Mouse (Mus musculus) liver, embryonic 12.5 days (tissue): ENCODE measurements at regions not wholly inside any gene's neighbourhood (a gene's known extent, or its start where the extent isn't known, plus 50 kb on each side); places are given as distances from the start of the nearest gene placed in this dataset.

Source experiments
- ATAC-seq: fragments of 200-750 bp; cut with Nextera tagmentation; 2 replicates; pipeline ENCODE4 v1.8.0; 2017; ENCODE audit warnings: moderate number of reproducible peaks, mild to moderate bottlenecking, moderate library complexity
- H3K27ac ChIP-seq: fragments of 300-500 bp; sonication (generic); 2 replicates; pipeline ENCODE4 v1.5.1; 2016; ENCODE audit warnings: mild to moderate bottlenecking
- H3K27me3 ChIP-seq: fragments of 300-500 bp; sonication (generic); replicated peaks from 2 replicates; pipeline ENCODE4 v1.6.1; 2016; ENCODE audit warnings: mild to moderate bottlenecking, moderate library complexity
- H3K36me3 ChIP-seq: fragments of 300-500 bp; sonication (generic); 2 replicates; pipeline ENCODE4 v1.6.1; 2016; ENCODE audit warnings: mild to moderate bottlenecking, moderate library complexity
- H3K4me1 ChIP-seq: fragments of 300-500 bp; sonication (generic); 2 replicates; pipeline ENCODE4 v1.6.1; 2016
- H3K4me2 ChIP-seq: fragments of 300-500 bp; sonication (generic); 2 replicates; pipeline ENCODE4 v1.6.1; 2016; ENCODE audit warnings: mild to moderate bottlenecking, moderate library complexity
- H3K4me3 ChIP-seq: fragments of 300-500 bp; sonication (generic); 2 replicates; pipeline ENCODE4 v1.5.1; 2016; ENCODE audit warnings: mild to moderate bottlenecking, moderate library complexity
- H3K9ac ChIP-seq: fragments of 300-500 bp; sonication (generic); 2 replicates; pipeline ENCODE4 v1.6.1; 2016; ENCODE audit warnings: mild to moderate bottlenecking, moderate library complexity
- H3K9me3 ChIP-seq: fragments of 300-500 bp; sonication (generic); replicated peaks from 2 replicates; pipeline ENCODE4 v1.6.1; 2016; ENCODE audit warnings: mild to moderate bottlenecking, moderate library complexity
- WGBS: fragments of 180-500 bp; shearing (Covaris S2); methylation state at CpG from one replicate; pipeline ENCODE4 v1.1.7; 2016; ENCODE audit not compliant: insufficient replicate concordance; 5-methylcytosine and 5-hydroxymethylcytosine counted together

DNA sequence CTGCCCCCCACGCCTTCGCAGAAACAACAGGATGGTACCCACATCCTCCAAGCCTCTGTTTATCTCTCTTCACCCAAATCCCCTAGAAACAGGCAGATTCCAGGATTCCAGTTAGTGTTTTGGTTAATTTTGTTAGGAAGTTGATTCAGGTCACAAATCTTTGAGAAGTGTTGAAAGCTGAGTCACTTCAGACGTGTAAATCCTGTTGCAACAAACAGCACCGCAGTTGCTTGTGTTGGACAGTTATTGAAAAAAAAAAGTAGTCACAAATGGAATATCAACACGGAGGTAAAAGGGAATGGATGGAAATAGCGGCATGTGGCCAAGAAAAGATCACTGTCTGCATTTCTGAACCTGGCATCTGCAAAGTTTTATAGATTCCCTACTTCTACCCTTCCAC is 831.0 kb downstream of the Kcnj2 start:
- no peaks in the 10 kb centered on the region for H3K9me3 ChIP-seq
- ATAC-seq: no peak
- no peaks in the 10 kb centered on the region for H3K4me1 ChIP-seq
- H3K36me3 ChIP-seq: no peaks in the 10 kb centered on the region
- H3K27ac ChIP-seq: no peak overlapping the region
- H3K9ac ChIP-seq: no peak overlapping the region
- H3K27me3 ChIP-seq: no peaks in the 10 kb centered on the region
- 66% methylated on average over 6 of the region's 6 CpGs for WGBS
- H3K4me3 ChIP-seq: no peak overlapping the region
- no peak overlapping the region for H3K4me2 ChIP-seq

DNA sequence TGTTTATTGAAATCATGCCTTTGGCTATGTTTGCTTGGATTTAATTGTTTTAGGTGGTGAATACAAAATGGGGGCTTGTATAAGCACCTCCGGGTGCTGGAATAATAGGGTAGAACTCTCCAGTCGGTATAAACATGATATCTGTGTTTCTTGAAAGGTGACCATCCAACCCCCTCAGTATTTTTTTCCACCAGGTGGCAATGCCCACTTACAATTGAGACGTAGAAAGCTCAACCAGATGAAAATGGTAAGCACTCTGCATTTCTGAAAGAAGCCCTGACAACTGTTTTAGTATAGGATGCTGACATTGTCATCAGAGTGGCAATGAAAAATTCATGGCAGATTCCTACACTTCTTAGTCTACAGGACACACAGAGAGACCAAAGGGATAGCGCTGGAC is 838.1 kb downstream of the Kcnj2 start:
- WGBS: 58% methylated on average over 4 of the region's 4 CpGs
- Histone ChIP-seq H3K9ac (no peak overlapping the region), H3K27ac (no peak overlapping the region), H3K4me3 (no peak overlapping the region), H3K4me1 (no peaks in the 10 kb centered on the region), H3K9me3 (no peaks in the 10 kb centered on the region), H3K4me2 (no peak overlapping the region), H3K36me3 (no peaks in the 10 kb centered on the region), H3K27me3 (no peaks in the 10 kb centered on the region)
- no peak for ATAC-seq

DNA sequence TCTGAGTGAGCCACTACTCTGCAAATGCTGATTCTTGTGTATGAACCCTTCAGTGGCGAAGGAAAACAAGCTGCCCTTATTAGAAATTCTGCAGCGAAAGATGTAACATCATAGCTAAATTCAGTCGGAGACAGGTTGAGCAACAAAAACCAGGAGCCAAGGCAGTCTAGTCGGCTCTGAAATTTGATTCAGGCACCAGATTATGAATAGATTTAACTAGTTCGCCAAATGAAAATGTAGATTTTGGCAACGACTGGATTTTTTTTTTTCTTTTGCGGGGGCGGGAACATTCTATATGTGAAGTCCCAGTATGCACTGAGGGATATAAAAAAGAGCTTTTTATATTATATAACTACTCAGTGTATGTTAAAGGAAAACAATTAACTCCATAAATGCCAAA is 847.9 kb downstream of the Kcnj2 start:
- Histone ChIP-seq H3K9me3 (no peaks in the 10 kb centered on the region), H3K27me3 (no peaks in the 10 kb centered on the region), H3K4me2 (no peak overlapping the region), H3K27ac (no peak overlapping the region), H3K4me3 (no peak overlapping the region), H3K9ac (no peak overlapping the region), H3K4me1 (no peaks in the 10 kb centered on the region), H3K36me3 (no peaks in the 10 kb centered on the region)
- no peak for ATAC-seq
- WGBS: 66% methylated on average over 8 of the region's 8 CpGs

DNA sequence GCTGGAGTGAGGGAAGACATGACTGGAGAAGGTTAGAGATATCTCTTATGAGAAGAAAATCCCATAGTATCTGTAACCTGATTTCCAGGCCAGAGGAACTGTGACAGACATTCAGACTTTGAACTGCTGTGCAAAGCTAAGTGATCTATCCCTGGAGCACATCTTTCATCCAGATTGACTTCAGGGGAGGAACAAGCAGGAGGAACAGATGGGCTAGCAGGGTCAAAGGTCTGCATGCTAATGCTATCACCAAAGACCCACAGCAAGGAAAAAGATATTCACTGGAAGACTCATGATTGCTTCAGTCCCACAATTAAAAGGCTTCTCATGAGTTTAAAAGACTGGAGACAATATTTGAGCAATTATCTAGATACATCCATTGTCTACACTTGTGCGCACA is 855.7 kb upstream of the Sox9 start:
- no peak for ATAC-seq
- H3K4me1 ChIP-seq: no peaks in the 10 kb centered on the region

DNA sequence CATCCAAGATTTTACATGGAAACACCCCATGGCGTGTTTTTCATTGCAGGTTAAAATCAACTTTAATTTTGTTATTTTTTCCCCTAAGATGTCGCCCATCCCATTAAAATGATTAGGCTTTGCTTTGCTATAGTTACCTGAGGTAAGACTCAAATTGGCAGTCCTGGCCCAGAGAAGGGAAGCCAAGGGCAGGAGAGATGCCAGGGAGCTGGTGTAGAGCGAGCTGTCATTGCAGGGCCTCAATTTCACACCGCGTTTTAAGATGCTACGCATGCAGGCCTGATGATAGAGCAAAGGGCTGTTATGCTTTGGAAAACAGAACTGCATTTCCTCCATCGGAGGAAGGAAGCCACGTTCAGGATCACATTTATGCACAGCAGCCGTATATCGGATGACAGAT is 852.7 kb upstream of the Sox9 start:
- no peak for ATAC-seq
- 76% methylated on average over 10 of the region's 10 CpGs for WGBS

More for the DNA sequence above, 855.7 kb upstream of the Sox9 start:
- no peak overlapping the region for H3K9ac ChIP-seq
- H3K27ac ChIP-seq: no peak overlapping the region
- no peak overlapping the region for H3K4me3 ChIP-seq
- H3K36me3 ChIP-seq: no peaks in the 10 kb centered on the region
- H3K27me3 ChIP-seq: no peaks in the 10 kb centered on the region
- WGBS: 84% methylated on average over 1 of the region's 1 CpGs
- H3K9me3 ChIP-seq: no peaks in the 10 kb centered on the region
- no peak overlapping the region for H3K4me2 ChIP-seq

DNA sequence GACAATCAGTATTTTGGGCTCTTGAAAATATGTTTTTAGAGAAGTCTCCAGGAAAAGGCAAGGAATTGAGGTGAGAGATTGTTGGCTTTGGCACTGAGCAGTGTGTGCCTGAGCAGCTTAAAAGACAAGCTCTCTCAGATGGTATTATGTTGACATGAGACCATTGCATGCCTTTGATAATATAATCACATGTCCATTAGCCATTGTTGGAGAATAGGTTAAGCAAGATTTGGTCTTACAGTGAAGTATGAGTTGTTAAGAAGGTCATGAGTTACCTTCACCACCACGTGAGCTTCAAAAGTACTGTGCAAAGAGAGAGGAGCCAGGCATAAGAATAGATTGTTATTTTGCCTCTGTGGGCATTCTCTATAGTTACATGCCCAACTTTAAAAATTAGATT is 850.0 kb upstream of the Sox9 start:
- no peak overlapping the region for H3K4me2 ChIP-seq
- 62% methylated on average over 1 of the region's 1 CpGs for WGBS

More for the DNA sequence above, 852.7 kb upstream of the Sox9 start:
- Histone ChIP-seq H3K4me2 (no peak overlapping the region), H3K9ac (no peak overlapping the region), H3K36me3 (no peaks in the 10 kb centered on the region), H3K9me3 (no peaks in the 10 kb centered on the region), H3K4me1 (no peaks in the 10 kb centered on the region), H3K27ac (no peak overlapping the region), H3K4me3 (no peak overlapping the region), H3K27me3 (no peaks in the 10 kb centered on the region)

DNA sequence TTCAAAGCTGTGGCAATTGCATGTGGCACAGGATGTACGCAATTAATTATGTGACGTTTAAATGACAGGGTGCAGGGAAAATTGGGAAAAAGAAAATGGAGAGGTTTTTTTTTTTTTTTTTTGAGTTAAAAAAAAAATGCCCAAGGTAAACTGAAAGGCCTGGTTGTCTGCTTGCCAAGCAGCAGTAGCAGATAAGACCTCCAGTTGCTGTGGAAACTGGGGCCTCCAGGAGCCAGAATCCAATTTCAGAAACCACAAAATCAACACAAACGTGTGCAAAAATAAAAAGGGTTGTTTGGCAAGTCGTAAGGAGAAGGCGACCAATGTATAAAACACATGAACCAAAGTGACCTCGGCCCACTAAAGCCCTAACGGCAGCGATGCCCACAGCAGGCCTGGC is 837.7 kb upstream of the Sox9 start:
- Histone ChIP-seq H3K27ac (no peak overlapping the region), H3K4me2 (no peak overlapping the region), H3K9me3 (no peaks in the 10 kb centered on the region), H3K27me3 (no peaks in the 10 kb centered on the region), H3K9ac (no peak overlapping the region), H3K4me1 (0 out of 2 replicates have a peak, but pooled peaks cover 3% of the 10 kb centered on the region), H3K36me3 (no peaks in the 10 kb centered on the region), H3K4me3 (no peak overlapping the region)
- ATAC-seq: no peak
- WGBS: 66% methylated on average over 8 of the region's 8 CpGs

More for the DNA sequence above, 850.0 kb upstream of the Sox9 start:
- Histone ChIP-seq H3K27ac (no peak overlapping the region), H3K36me3 (no peaks in the 10 kb centered on the region), H3K9ac (no peak overlapping the region), H3K4me3 (no peak overlapping the region), H3K27me3 (no peaks in the 10 kb centered on the region), H3K4me1 (no peaks in the 10 kb centered on the region), H3K9me3 (no peaks in the 10 kb centered on the region)
- no peak for ATAC-seq

DNA sequence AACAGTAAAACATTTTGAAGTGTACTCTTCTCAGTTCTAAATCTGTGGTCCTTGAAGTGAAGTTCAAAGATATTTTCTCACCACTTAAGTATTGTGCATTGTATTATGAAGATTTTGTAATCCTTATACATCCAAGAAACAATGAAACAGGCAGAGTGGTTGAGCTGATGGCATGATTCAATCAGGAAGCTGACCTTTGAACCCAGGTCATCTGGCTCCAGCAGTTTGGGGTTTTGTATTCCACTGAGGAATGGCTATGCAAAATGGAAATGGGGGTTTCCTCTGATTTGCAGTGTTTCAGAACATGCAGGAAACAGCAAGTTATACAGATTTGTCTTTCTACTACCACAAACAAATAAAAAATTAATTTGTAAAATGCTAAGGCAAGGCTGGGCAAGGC is 836.2 kb upstream of the Sox9 start:
- ATAC-seq: no peak
- H3K4me1 ChIP-seq: 0 out of 2 replicates have a peak, but pooled peaks cover 3% of the 10 kb centered on the region

DNA sequence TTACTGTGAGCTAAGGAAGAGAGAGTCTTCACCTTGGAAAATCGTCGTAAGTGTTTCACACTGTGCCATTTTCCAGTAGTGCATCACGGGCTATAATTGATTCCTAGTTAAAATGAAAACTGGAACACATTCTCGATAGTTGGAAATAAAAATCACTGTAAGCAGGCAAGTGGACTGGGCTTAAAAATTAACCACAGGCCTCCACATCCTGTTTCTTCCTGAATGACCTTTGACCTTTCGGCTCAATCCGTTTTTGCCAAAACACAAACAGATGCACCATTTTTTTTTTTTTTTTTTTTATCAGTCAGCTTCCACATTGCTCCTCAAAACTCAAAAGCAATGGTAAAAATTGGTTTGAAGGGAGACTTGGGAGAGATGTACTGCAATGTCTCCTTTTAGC is 834.4 kb upstream of the Sox9 start:
- H3K27me3 ChIP-seq: no peaks in the 10 kb centered on the region
- 58% methylated on average over 6 of the region's 6 CpGs for WGBS
- H3K4me1 ChIP-seq: 0 out of 2 replicates have a peak, but pooled peaks cover 3% of the 10 kb centered on the region
- no peak overlapping the region for H3K9ac ChIP-seq
- H3K36me3 ChIP-seq: no peaks in the 10 kb centered on the region
- H3K4me2 ChIP-seq: no peak overlapping the region
- ATAC-seq: no peak
- no peaks in the 10 kb centered on the region for H3K9me3 ChIP-seq
- no peak overlapping the region for H3K4me3 ChIP-seq
- H3K27ac ChIP-seq: no peak overlapping the region

More for the DNA sequence above, 836.2 kb upstream of the Sox9 start:
- Histone ChIP-seq H3K27me3 (no peaks in the 10 kb centered on the region), H3K27ac (no peak overlapping the region), H3K4me2 (no peak overlapping the region), H3K36me3 (no peaks in the 10 kb centered on the region), H3K9ac (no peak overlapping the region), H3K4me3 (no peak overlapping the region), H3K9me3 (no peaks in the 10 kb centered on the region)

DNA sequence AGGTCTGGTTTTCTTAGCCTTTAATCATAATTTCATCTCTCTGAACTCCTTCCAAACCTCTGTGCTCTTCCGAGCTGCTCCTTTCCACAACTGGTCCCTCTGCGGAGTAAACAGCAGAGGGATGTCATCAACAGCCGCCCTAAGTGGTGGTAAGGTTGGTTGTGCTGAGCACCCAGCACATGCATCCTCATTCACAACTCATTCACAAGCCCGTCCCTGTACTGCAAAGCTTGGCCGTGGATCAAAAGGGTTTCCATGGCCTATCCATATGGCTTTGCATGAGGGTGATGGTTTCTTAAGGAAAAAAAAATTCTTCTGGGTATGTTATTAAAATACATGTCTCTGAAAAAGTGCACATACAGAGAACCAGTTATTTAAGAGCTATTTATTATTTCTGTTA is 828.6 kb upstream of the Sox9 start:
- H3K4me3 ChIP-seq: no peak overlapping the region
- no peak for ATAC-seq
- no peaks in the 10 kb centered on the region for H3K4me1 ChIP-seq
- H3K27ac ChIP-seq: no peak overlapping the region
- H3K9me3 ChIP-seq: no peaks in the 10 kb centered on the region
- H3K4me2 ChIP-seq: no peak overlapping the region
- WGBS: 59% methylated on average over 5 of the region's 5 CpGs
- no peak overlapping the region for H3K9ac ChIP-seq
- H3K27me3 ChIP-seq: no peaks in the 10 kb centered on the region
- no peaks in the 10 kb centered on the region for H3K36me3 ChIP-seq

DNA sequence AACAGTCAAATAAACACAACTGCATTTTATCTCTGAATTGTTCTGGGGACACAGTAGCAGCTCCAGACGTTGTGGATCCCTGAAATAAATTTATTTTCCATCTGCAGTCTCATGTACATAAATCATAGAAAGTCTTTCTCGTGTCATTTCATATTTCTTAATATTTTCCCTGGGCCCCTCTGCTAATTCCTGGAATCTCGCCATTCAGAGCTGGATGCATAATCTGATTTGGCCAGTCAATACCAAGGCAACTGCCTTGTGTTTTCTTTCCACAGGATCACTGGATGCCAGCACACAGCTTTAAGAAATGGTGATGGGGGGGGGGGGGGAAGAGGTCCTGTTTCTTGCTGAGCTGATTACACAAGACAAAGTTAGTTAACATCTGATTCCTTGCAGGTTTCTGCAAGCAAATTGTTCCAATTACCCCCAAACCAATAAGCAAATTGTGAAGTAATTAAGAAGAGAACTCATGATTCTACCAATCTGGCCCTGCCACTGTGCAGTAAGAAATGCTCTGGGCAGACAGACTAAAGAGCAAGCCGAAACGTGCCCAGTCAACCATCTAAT is 824.2 kb upstream of the Sox9 start:
- 58% methylated on average over 5 of the region's 5 CpGs for WGBS
- no peak overlapping the region for H3K27ac ChIP-seq
- H3K9me3 ChIP-seq: no peaks in the 10 kb centered on the region
- no peak overlapping the region for H3K4me3 ChIP-seq
- no peak overlapping the region for H3K9ac ChIP-seq
- H3K4me1 ChIP-seq: no peaks in the 10 kb centered on the region
- no peak for ATAC-seq
- H3K4me2 ChIP-seq: no peak overlapping the region
- no peaks in the 10 kb centered on the region for H3K27me3 ChIP-seq
- H3K36me3 ChIP-seq: no peaks in the 10 kb centered on the region

DNA sequence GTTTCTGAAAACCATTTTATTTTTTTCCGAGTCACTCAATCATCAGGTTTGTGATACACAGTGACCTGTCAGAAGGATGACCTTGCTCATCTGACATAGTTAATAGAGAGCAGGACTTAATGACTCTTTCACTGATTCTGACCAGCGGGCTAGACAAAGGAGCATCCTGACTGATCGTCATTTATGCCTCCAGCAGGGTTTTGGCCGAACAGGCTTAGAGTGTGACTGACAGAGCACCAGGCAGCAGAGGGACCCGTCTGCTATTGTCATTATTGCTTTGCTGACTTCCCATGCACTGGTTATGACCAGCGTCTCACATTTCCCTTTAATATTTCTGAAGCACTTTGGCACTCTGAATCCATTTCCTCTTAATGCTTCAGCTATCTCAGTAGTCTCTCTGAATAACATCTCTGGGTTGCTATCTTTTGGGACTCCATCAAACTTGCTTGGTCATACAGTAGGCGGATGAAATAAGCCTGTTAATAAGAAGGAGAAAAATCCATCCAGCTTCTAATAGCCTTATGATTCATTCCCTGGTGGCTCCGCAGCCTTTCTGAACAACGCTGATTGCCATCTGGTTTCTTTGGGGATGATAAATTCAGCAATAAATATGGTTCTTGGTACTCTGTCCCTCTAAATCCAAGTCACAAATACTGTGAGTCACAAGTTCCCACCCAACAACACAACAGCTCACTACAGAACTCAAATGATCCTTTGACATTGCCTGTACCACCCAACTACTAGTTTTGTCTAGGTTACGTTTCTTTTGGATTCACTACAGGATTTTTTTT is 820.8 kb upstream of the Sox9 start:
- H3K36me3 ChIP-seq: no peaks in the 10 kb centered on the region
- no peak for ATAC-seq
- 72% methylated on average over 10 of the region's 10 CpGs for WGBS

DNA sequence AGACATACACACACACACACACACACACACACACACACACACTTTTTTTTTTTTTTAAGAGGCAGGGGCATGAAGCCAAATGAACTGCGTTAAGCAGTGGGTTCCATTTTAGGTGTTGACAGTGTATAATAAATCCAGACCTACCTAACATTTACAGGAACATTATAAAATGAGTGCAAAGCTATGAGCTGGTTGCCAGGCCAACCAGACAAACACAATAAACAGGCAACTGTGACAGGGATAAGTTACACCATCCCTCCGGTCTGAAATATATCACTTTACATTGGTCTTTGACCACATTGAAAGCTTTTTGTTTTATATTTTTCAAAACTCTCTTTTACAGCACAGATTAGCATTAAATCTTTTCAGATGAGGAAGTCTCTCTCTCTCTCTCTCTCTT is 820.2 kb upstream of the Sox9 start:
- 73% methylated on average over 2 of the region's 2 CpGs for WGBS
- no peaks in the 10 kb centered on the region for H3K36me3 ChIP-seq
- no peaks in the 10 kb centered on the region for H3K4me1 ChIP-seq
- no peak overlapping the region for H3K27ac ChIP-seq
- H3K9me3 ChIP-seq: no peaks in the 10 kb centered on the region
- no peak overlapping the region for H3K9ac ChIP-seq
- no peak for ATAC-seq
- H3K4me3 ChIP-seq: no peak overlapping the region
- H3K27me3 ChIP-seq: no peaks in the 10 kb centered on the region
- H3K4me2 ChIP-seq: no peak overlapping the region

More for the DNA sequence above, 820.8 kb upstream of the Sox9 start:
- H3K4me1 ChIP-seq: no peaks in the 10 kb centered on the region
- H3K4me3 ChIP-seq: no peak overlapping the region
- H3K9ac ChIP-seq: no peak overlapping the region
- H3K4me2 ChIP-seq: no peak overlapping the region
- no peaks in the 10 kb centered on the region for H3K27me3 ChIP-seq
- H3K27ac ChIP-seq: no peak overlapping the region
- H3K9me3 ChIP-seq: no peaks in the 10 kb centered on the region
